Mouse (Mus musculus) cerebellum, adult 11 months (tissue): Measurements from ENCODE around the gene Myh7b.

ENCODE experiments used
- DNase-seq: peaks from one replicate; pipeline ENCODE4 v3.0.0; 2022

Gene Myh7b

GRCm38 (mm10) chr2:155610978-155611377, at the start of gene Myh7b:
TSS of gene Myh7b (plus strand) at chr2:155611212.
- DNase-seq = no peak

GRCm38 (mm10) chr2:155562209-155562608, 48.8 kb upstream of the Myh7b start:
- DNase-seq = no peak

DNA sequence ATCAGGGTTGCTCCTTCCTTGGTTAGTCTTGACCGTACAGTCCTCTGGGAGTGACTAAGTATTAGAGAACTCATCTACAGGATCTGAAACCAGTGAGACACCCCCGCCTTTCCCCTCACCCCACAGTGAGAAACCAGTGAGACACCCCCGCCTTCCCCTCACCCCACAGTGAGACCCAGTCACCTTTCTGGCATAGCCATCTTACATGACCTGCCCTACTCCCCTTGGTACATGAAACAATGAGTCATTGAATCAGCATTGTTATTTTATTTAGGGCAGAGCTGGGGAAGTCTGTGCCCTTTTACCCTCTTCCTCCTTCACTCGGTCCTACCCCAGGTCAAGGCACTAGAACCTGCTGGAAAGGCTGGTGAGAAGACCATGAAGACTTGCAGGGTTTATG, 48.1 kb upstream of the Myh7b start:
- no peak for DNase-seq

- no peak for DNase-seq
Observed at GRCm38 (mm10) chr2:155567751-155568150, 43.3 kb upstream of the Myh7b start.

- no peak for DNase-seq
Observed at GRCm38 (mm10) chr2:155569223-155569807, 41.7 kb upstream of the Myh7b start.

GRCm38 (mm10) chr2:155573001-155573400, 38.0 kb upstream of the Myh7b start:
- no peak for DNase-seq

GRCm38 (mm10) chr2:155573996-155574395, 37.0 kb upstream of the Myh7b start:
- no peak for DNase-seq

DNA sequence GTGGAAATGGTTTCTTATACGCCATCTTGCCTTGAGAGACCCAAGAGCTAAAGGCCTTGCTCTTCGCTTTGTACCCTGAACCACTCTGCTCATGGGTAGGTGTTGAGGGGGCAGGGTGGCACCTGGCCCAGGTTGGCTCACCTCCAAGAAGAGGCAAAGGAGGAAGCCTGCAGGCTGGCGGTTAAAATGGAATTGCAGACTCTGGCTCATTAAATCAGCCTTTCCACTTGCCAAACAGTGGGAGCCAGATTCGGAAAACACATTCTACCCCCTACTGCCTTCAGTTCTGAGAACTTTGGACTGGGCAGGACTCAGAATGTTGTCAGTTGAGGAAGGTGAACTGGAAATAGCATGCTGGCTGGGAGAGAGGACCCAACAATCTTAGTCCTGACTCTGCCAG, 36.3 kb upstream of the Myh7b start:
- peak; percentile 53 for DNase-seq

- no peak for DNase-seq
Observed at GRCm38 (mm10) chr2:155576656-155577055, 34.4 kb upstream of the Myh7b start.

DNA sequence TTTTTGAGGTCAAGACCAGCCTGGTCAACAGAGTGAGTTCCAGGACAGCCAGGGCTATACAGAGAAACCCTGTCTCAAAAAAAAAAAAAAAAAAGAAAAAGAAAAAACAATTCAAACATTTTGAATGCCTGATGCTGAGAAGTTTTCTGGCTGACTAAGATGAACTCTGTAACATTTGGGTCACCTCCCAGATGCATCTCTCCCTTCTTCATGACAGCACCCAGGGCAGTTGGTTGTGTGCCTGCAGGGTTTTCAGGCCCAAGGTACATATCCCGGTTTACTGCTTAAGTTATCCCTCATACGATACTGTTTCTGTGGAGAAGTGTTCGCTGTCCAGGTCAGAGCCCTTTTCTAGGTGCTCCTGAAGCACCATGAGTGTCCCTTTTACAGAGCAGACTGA, 30.7 kb upstream of the Myh7b start:
- DNase-seq = no peak

DNA sequence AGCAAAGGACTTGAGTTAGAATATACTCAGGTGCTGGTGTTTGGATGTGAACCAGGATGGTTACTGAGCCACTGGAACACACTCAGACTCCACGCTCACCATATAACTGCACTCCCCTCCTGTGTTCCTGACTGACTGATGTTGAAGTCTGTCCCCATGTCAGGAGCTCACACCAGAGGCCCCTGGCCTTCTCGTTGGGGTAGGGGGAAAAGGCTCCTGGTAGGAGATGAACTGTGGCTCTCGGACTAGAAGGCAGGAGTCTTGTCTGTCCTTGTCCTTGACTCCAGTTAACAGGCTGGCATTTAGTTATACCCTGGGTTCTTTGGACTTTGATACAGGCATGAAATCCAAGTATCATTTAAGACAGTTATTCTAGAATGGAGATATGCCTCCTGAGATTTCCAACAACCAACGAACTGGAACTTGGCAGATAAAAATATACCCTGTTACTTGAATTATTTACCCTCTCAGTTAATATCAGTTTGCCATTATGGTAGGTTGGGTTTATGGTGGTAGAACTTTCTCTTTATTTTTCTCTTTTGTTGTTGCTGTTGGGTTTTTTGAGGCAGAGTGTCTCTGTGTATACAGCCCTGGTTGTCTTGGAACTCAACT, 28.5 kb upstream of the Myh7b start:
- no peak for DNase-seq

GRCm38 (mm10) chr2:155582996-155583395, 28.0 kb upstream of the Myh7b start:
- DNase-seq = no peak

- DNase-seq = peak; percentile 55
Observed at GRCm38 (mm10) chr2:155583927-155584530, 27.0 kb upstream of the Myh7b start.

GRCm38 (mm10) chr2:155585082-155585481, 25.9 kb upstream of the Myh7b start:
- no peak for DNase-seq

DNA sequence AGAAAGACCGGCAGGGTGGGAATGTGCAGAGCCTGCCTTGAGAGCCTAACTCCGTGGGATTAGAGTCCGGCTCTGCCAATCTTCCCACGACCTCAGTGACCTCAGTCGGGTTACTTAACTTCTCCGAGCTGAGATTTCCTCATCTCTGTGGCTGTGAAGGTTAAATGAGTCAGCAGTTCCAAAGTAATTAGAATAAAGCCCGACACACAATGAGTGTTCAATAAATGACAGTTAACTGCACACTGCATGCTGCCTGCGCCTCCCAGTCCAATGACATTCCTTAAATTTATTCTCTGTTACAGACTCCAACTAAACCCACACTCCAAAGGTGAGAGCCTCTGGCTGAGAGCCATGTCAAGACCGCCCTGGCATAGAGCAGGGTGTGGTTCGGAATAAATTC, 25.5 kb upstream of the Myh7b start:
- no peak for DNase-seq

DNA sequence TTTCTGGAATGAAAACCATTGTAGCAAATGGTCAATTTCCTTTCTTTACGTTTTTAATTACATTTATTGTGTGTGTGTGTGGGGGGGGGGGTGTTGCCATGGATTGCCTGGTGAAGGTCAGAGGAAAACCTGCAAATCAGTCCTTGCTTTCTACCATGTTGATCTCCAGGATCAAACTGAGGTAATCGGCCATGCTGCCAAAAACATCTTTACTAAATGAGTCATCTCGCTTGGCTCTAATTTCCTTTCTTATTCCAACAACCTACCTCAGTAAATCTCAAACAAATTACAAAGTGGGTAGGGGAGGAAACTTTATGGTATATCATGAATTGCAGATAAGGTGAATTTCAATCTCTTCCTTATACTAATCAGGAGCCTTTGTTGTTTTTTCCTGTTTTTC, 22.9 kb upstream of the Myh7b start:
- DNase-seq = no peak

- DNase-seq = no peak
Observed at GRCm38 (mm10) chr2:155589521-155589920, 21.5 kb upstream of the Myh7b start.

- DNase-seq = no peak
Observed at GRCm38 (mm10) chr2:155590876-155591275, 20.1 kb upstream of the Myh7b start.

GRCm38 (mm10) chr2:155591676-155592075, 19.3 kb upstream of the Myh7b start:
- DNase-seq = no peak

GRCm38 (mm10) chr2:155592137-155592853, 18.7 kb upstream of the Myh7b start, which contains the start of gene Gss:
TSS of gene Gss (minus strand) at chr2:155592810.
- peak; percentile 98 for DNase-seq

DNA sequence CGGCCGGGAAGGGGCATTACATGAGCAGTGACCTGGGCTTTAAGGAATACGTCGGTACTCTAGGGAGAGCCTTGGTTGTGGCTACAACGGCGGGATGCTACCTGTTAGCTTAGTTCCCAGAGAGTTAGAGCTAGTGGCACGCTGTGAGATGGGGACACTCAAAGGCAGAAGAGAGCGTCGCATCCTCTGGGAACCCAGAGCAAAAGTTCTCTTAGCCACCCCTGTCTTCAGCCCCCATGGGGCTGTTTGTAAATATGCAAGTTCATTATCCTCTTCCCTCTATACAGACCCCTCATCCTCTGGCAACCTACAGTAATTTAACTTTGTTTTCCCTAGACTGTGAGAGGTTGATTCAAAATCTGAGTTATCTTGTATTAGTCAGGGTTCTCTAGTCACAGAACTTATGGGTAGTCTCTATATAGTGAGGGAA, 18.1 kb upstream of the Myh7b start:
- no peak for DNase-seq

DNA sequence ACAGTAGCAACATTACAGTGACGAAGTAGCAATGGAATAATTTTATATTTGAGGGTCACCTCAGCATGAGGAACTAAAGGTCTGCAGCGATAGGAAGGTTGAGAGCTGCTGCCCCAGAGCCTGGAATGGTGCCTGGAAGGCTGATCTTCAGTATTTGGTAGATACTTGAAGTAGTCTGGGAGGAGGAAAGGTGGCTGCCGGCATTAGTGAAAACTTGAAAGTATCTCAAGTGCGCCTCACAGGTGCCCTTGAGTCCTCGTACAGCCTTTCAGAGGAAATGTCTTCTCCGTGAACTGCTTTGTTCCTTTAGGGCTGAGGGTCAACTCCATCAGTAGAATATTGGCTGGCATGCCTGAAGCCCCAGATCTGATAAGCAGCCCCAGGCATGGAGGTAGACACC, 15.5 kb upstream of the Myh7b start:
- no peak for DNase-seq

GRCm38 (mm10) chr2:155603707-155604106, 7.3 kb upstream of the Myh7b start:
- no peak for DNase-seq
